Mouse (Mus musculus): Measurements from ENCODE around the gene Ptpn6.

DNA sequence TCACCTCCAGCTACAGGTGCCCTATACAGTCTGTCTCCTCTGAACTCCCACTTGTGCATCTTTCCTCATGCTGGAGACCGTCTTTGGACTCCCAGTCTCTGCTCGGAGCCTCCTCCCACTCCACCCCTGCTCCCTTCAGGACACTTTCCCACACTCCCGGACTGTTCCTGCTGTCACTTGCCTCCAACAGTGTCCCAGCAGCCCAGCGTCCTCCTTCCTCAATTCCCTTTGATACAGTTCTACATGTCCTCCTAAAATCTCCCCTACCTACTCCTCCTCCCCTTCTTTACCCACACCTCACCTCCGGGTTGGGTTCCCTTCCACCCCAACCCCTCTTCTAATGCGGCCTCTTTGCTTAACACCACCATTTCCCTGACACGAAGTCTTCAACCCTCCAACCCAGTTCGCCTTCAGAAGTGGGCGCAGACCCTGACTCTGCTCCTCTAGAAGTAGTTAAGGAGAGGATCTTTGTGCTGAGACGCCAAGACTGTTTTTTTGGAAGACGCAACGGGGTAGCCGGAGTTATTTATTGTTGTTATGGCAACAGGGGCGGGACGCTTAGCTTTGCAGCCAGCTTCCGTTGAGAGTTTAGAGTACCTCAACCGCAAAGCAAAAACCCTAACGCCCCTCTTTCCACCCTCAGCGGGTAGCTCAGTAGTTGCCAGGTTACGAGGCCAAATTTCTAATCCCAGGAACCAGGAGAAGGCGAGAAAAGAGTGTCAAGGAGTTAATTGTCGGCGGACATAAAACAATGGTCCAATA is 40.9 kb upstream of the Ptpn6 start, which contains the start of gene Lrrc23:
- no peak for TF ChIP-seq CTCF (IDR thresholded peaks at IDR 0.05 in 2 of 3, conservative IDR thresholded peaks at IDR 0.05 in 1 of 3; ENCODE audit: control insufficient read depth in 1 of 3, insufficient read depth in 1 of 3, low read depth in 2 of 3, low read length in 3 of 3, poor library complexity in 1 of 3, severe bottlenecking in 1 of 3)
- TF ChIP-seq ZC3H11A (IDR thresholded peaks at IDR 0.05; ENCODE audit: low read depth, low read length) = no peak
- no peak for TF ChIP-seq E2F4 (IDR thresholded peaks at IDR 0.05; ENCODE audit: borderline replicate concordance, low read depth, low read length)
- TF ChIP-seq POLR2A (IDR thresholded peaks at IDR 0.05; ENCODE audit: control insufficient read depth in 1 of 2, insufficient read depth in 1 of 2, low read depth in 1 of 2, low read length in 2 of 2, poor library complexity in 1 of 2) = no peak
- TF ChIP-seq TCF12 (IDR thresholded peaks at IDR 0.05; ENCODE audit: low read depth, low read length) = no peak
- no peak for TF ChIP-seq ZNF384 (IDR thresholded peaks at IDR 0.05; ENCODE audit: low read depth, low read length)
- TF ChIP-seq RAD21 (IDR thresholded peaks at IDR 0.05; ENCODE audit: low read depth, low read length) = no peak
- TF ChIP-seq EP300 (IDR thresholded peaks at IDR 0.05; ENCODE audit: low read depth in 1 of 2, low read length in 2 of 2) = no peak
- no peak for TF ChIP-seq SIN3A (IDR thresholded peaks at IDR 0.05; ENCODE audit: low read length)
- TF ChIP-seq TAL1 (IDR thresholded peaks at IDR 0.05; ENCODE audit: low read length) = no peak
